Mouse (Mus musculus): ENCODE results near the gene Lcn4.

- no peak for TF ChIP-seq GABPA (IDR thresholded peaks at IDR 0.05; ENCODE audit: low read depth, low read length)
- no peak for TF ChIP-seq CTCF (IDR thresholded peaks at IDR 0.05 in 2 of 3, conservative IDR thresholded peaks at IDR 0.05 in 1 of 3; ENCODE audit: control insufficient read depth in 1 of 3, insufficient read depth in 1 of 3, low read depth in 2 of 3, low read length in 3 of 3, poor library complexity in 1 of 3, severe bottlenecking in 1 of 3)
- no peak for TF ChIP-seq RAD21 (IDR thresholded peaks at IDR 0.05; ENCODE audit: low read depth, low read length)
- TF ChIP-seq POLR2AphosphoS2 (IDR thresholded peaks at IDR 0.05; ENCODE audit: low read length), result no peak
- no peak for TF ChIP-seq EP300 (IDR thresholded peaks at IDR 0.05; ENCODE audit: low read depth in 1 of 2, low read length in 2 of 2)
- no peak for TF ChIP-seq GATA1 (IDR thresholded peaks at IDR 0.05; ENCODE audit: low read depth, low read length)
- no peak for TF ChIP-seq BHLHE40 (IDR thresholded peaks at IDR 0.05; ENCODE audit: borderline replicate concordance, low read depth, low read length)
These were observed 45.7 kb downstream of the Lcn4 start for GRCm38 (mm10) chr2:26625419-26625818.
